Mouse (Mus musculus) midbrain, embryonic 16.5 days (tissue): ENCODE data around the gene Vegfb. TPM values are rescaled to one million over a fixed set of nuclear protein-coding genes. Genes with fewer than 3 reads are reported as not detected.

Experiments used
- polyA plus RNA-seq: library from polyadenylated mRNA; unstranded; fragments of >200 nt; fragmentation: Nextera tagmentation; extraction: Ambion mirVana; gene quantifications from 2 replicates; pipeline ENCODE4 v1.2.1, GENCODE M21; 2015

Gene Vegfb
- polyA plus RNA-seq, 1 experiment from 2014 or later: 57.8 TPM

Other genes with a start within 250 kb of the Vegfb start
- 10.1 and 14.6 TPM in 2 replicates for gene Rps6ka4, start 147.0 kb downstream of the Vegfb start, polyA plus RNA-seq
- gene Ccdc88b, start 129.4 kb downstream of the Vegfb start, polyA plus RNA-seq: 0.27 and 0.55 TPM in 2 replicates
- 95.3 and 107 TPM in 2 replicates for gene Trmt112, start 78.0 kb downstream of the Vegfb start, polyA plus RNA-seq
- gene Prdx5, start 77.5 kb downstream of the Vegfb start, polyA plus RNA-seq: 353 and 382 TPM in 2 replicates
- gene Esrra, start 65.8 kb downstream of the Vegfb start, polyA plus RNA-seq: 13.2 and 13.4 TPM in 2 replicates
- gene Catsperz, start 62.3 kb downstream of the Vegfb start, polyA plus RNA-seq: 0.85 and 1.9 TPM in 2 replicates
- 7.7 and 11.7 TPM in 2 replicates for gene Kcnk4, start 53.1 kb downstream of the Vegfb start, polyA plus RNA-seq
- gene Bad, start 45.8 kb downstream of the Vegfb start, polyA plus RNA-seq: 84.7 and 92.5 TPM in 2 replicates
- gene Gpr137, start 45.2 kb downstream of the Vegfb start, polyA plus RNA-seq: 68.8 and 69.7 TPM in 2 replicates
- 111 and 136 TPM in 2 replicates for gene Ppp1r14b, start 12.7 kb downstream of the Vegfb start, polyA plus RNA-seq
- gene Plcb3, start 11.2 kb downstream of the Vegfb start, polyA plus RNA-seq: 9.7 and 10.7 TPM in 2 replicates
- gene Fkbp2, start 7.2 kb downstream of the Vegfb start, polyA plus RNA-seq: 114 and 129 TPM in 2 replicates
- gene Dnajc4, start 4.9 kb upstream of the Vegfb start, polyA plus RNA-seq: 21.6 and 22.9 TPM in 2 replicates
- gene Nudt22, start 8.5 kb upstream of the Vegfb start, polyA plus RNA-seq: 19.4 and 19.6 TPM in 2 replicates
- gene Trpt1, start 8.5 kb upstream of the Vegfb start, polyA plus RNA-seq: 17.2 and 17.3 TPM in 2 replicates
- gene Fermt3, start 31.8 kb upstream of the Vegfb start, polyA plus RNA-seq: 3.0 and 3.5 TPM in 2 replicates
- 204 and 211 TPM in 2 replicates for gene Stip1, start 52.3 kb upstream of the Vegfb start, polyA plus RNA-seq
- 4.4 and 5.9 TPM in 2 replicates for gene Macrod1, start 69.2 kb upstream of the Vegfb start, polyA plus RNA-seq
- 11.6 and 12.0 TPM in 2 replicates for gene Flrt1, start 118.1 kb upstream of the Vegfb start, polyA plus RNA-seq
- 235 and 240 TPM in 2 replicates for gene Otub1, start 218.7 kb upstream of the Vegfb start, polyA plus RNA-seq
- 837 and 884 TPM in 2 replicates for gene Cox8a, start 230.0 kb upstream of the Vegfb start, polyA plus RNA-seq